Mouse (Mus musculus) small intestine, adult 2 months (tissue): Measurements from ENCODE around the gene St3gal5. TPM values are rescaled to one million over a fixed set of nuclear protein-coding genes. Genes with fewer than 3 reads are reported as not detected.

Experiments
- H3K27ac ChIP-seq: fragments of 200-500 bp; 2 replicates; pipeline ENCODE4 v1.5.1; 2012; ENCODE audit warnings: low read depth, low read length, control low read depth, inconsistent platforms; ENCODE audit not compliant: insufficient read depth
- H3K27me3 ChIP-seq: fragments of 200-500 bp; 2 replicates; pipeline ENCODE4 v1.6.1; 2012; ENCODE audit warnings: mild to moderate bottlenecking, moderate library complexity, low read length, inconsistent platforms; ENCODE audit not compliant: control insufficient read depth, insufficient read depth
- H3K36me3 ChIP-seq: fragments of 200-500 bp; 2 replicates; pipeline ENCODE4 v1.6.1; 2012; ENCODE audit warnings: mild to moderate bottlenecking, low read length, control low read depth, inconsistent platforms; ENCODE audit not compliant: control insufficient read depth, insufficient read depth
- H3K4me1 ChIP-seq: fragments of 200-500 bp; 2 replicates; pipeline ENCODE4 v1.6.1; 2012; ENCODE audit warnings: low read length, inconsistent platforms, mixed read lengths; ENCODE audit not compliant: control insufficient read depth, insufficient read depth, insufficient read length
- H3K4me3 ChIP-seq: fragments of 200-500 bp; 2 replicates; pipeline ENCODE4 v1.5.1; 2012; ENCODE audit warnings: low read depth, mild to moderate bottlenecking, control low read depth, inconsistent platforms, low read length, moderate library complexity
- CTCF ChIP-seq: fragments of 200-500 bp; IDR thresholded peaks from 2 replicates; pipeline ENCODE4 v1.5.1; 2012; ENCODE audit warnings: low read depth, mild to moderate bottlenecking, control low read depth, inconsistent platforms, low read length, moderate library complexity, mixed read lengths; ENCODE audit not compliant: insufficient replicate concordance, insufficient read length; ENCODE audit errors: extremely low read depth
- POLR2A ChIP-seq: fragments of 200-500 bp; IDR thresholded peaks from 2 replicates; pipeline ENCODE4 v1.6.1; 2012; ENCODE audit warnings: low read depth, mild to moderate bottlenecking, control low read depth, inconsistent platforms, low read length, moderate library complexity
- WGBS: fragments of 180-500 bp; shearing (Covaris S2); methylation state at CpG from one replicate; pipeline ENCODE4 v1.1.7; 2018; 5-methylcytosine and 5-hydroxymethylcytosine counted together
- polyA plus RNA-seq: library from polyadenylated mRNA; depleted of rRNA; stranded (reverse); fragments of >200 nt; gene quantifications from 2 replicates; pipeline ENCODE4 v1.2.3, GENCODE M21; 2012

Gene St3gal5
- polyA plus RNA-seq, 1 experiment = 2.8 TPM

- Histone ChIP-seq H3K36me3 (no peaks in the 10 kb centered on the region), H3K4me1 (no peaks in the 10 kb centered on the region), H3K27ac (no peak overlapping the region), H3K4me3 (no peak overlapping the region), H3K27me3 (no peaks in the 10 kb centered on the region)
- TF ChIP-seq POLR2A (no peak), CTCF (no peak)
- 82% methylated on average over 5 of the region's 5 CpGs for WGBS
Measured at GRCm38 (mm10) chr6:72136016-72136415, 38.6 kb downstream of the St3gal5 start.

GRCm38 (mm10) chr6:72136543-72136942, 39.2 kb downstream of the St3gal5 start:
- Histone ChIP-seq H3K4me3 (no peak overlapping the region), H3K27ac (no peak overlapping the region), H3K36me3 (no peaks in the 10 kb centered on the region), H3K4me1 (no peaks in the 10 kb centered on the region), H3K27me3 (no peaks in the 10 kb centered on the region)
- TF ChIP-seq POLR2A = no peak
- TF ChIP-seq CTCF = no peak
- WGBS = 79% methylated on average over 10 of the region's 10 CpGs

GRCm38 (mm10) chr6:72139508-72140193, 42.3 kb downstream of the St3gal5 start:
- Histone ChIP-seq H3K4me1 (no peaks in the 10 kb centered on the region), H3K27me3 (no peaks in the 10 kb centered on the region), H3K4me3 (no peak overlapping the region), H3K27ac (no peak overlapping the region), H3K36me3 (no peaks in the 10 kb centered on the region)
- TF ChIP-seq CTCF = no peak
- TF ChIP-seq POLR2A = no peak
- WGBS = 79% methylated on average over 9 of the region's 9 CpGs

DNA sequence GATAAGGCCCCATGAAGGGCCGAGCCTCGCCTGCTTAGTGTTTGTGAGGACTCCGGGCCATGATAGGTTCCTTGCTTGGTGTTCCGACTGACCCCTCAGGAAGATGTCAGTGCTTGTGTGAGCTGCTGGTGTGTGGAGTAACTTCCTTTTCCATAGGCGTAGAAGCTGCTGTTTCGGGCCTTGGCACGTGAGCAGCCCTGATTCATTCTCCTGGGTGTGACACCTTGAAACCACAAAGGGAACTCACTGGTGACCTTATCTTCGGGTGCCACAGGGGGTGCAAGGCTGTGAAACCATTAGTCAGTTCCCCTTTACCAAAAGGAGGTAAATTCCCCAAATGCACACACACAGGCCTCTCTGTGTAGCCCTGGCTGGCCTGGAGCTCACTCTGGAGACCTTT, 43.0 kb downstream of the St3gal5 start:
- H3K27me3 ChIP-seq = no peaks in the 10 kb centered on the region
- no peak overlapping the region for H3K27ac ChIP-seq
- H3K4me3 ChIP-seq = no peak overlapping the region
- H3K36me3 ChIP-seq = no peaks in the 10 kb centered on the region
- H3K4me1 ChIP-seq = no peaks in the 10 kb centered on the region
- TF ChIP-seq CTCF (no peak), POLR2A (no peak)
- WGBS = 73% methylated on average over 8 of the region's 8 CpGs

DNA sequence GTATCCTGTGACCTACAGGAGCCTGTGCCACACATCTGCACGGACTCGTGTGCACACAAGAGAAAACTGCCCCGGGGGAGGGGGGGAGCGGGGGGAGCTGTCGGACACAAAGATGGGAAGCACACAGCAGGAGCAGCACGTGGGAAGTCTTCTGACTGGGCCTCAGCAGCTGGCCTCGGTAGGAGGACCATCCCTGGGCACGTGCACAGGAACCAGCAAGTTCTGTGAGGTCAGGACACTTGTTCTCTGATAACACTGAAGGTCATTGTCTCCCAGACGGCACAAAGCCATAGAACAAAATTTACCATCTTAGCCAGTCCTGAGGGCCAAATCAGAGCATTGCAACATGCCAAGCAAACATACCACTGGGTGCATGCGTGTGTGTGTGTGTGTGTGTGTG, 43.8 kb downstream of the St3gal5 start:
- WGBS = 56% methylated on average over 10 of the region's 10 CpGs
- Histone ChIP-seq H3K4me3 (no peak overlapping the region), H3K36me3 (no peaks in the 10 kb centered on the region), H3K27ac (no peak overlapping the region), H3K4me1 (no peaks in the 10 kb centered on the region), H3K27me3 (no peaks in the 10 kb centered on the region)
- TF ChIP-seq CTCF = no peak

- H3K4me3 ChIP-seq = no peak overlapping the region
- H3K27ac ChIP-seq = no peak overlapping the region
- no peak for TF ChIP-seq POLR2A
- no peak for TF ChIP-seq CTCF
- 90% methylated on average over 4 of the region's 4 CpGs for WGBS
- H3K27me3 ChIP-seq = no peaks in the 10 kb centered on the region
- H3K4me1 ChIP-seq = no peaks in the 10 kb centered on the region
- H3K36me3 ChIP-seq = no peaks in the 10 kb centered on the region
Measured at GRCm38 (mm10) chr6:72142561-72142960, 45.2 kb downstream of the St3gal5 start.

DNA sequence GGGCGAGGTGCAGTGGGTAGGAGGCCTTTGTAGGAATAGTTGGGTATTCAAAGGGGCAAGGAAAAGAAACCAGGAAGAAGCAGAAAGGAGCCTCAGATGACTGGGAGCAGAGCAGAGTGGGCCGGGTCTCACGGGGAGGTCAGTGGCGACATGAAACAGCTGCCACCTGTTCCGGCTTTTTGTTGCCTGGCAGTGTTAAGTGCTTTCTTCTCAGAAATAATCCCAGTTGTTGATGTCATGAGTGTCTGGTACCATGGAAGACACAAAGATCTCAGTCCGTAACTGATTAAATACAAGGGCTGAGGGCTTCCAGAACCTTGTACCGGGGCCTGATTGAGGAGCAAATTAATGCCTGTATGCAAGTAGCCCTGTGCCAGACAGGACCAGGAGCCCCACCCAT, 47.0 kb downstream of the St3gal5 start:
- TF ChIP-seq POLR2A (no peak), CTCF (no peak)
- H3K4me1 ChIP-seq = no peaks in the 10 kb centered on the region
- 75% methylated on average over 7 of the region's 7 CpGs for WGBS
- no peak overlapping the region for H3K4me3 ChIP-seq
- H3K27ac ChIP-seq = no peak overlapping the region
- H3K27me3 ChIP-seq = no peaks in the 10 kb centered on the region
- H3K36me3 ChIP-seq = no peaks in the 10 kb centered on the region
